Mouse (Mus musculus): Measurements from ENCODE around the gene Kng1. TPM values are rescaled to one million over a fixed set of nuclear protein-coding genes. Genes with fewer than 3 reads are reported as not detected.

Gene Kng1
- total and polyA plus RNA-seq, 3 experiments = not detected

GRCm38 (mm10) chr16:23113903-23114302 lies 56.2 kb downstream of the Kng1 start:
- H3K9ac ChIP-seq (ENCODE audit: control insufficient read depth, low read depth, low read length, poor library complexity, severe bottlenecking) = no peak overlapping the region
- H3K4me1 ChIP-seq (ENCODE audit: control insufficient read depth in 1 of 2, insufficient read depth in 2 of 2, low read length in 2 of 2) = no peaks in the 10 kb centered on the region
- H3K4me3 ChIP-seq (ENCODE audit: control insufficient read depth in 1 of 2, insufficient read depth in 1 of 2, low read depth in 2 of 2, low read length in 2 of 2) = no peak overlapping the region
- H3K79me2 ChIP-seq (ENCODE audit: control insufficient read depth, insufficient read depth, low read length, poor library complexity) = peaks cover 35% of the 10 kb centered on the region
- TF ChIP-seq CTCF (IDR thresholded peaks at IDR 0.05 in 2 of 3, conservative IDR thresholded peaks at IDR 0.05 in 1 of 3; ENCODE audit: control insufficient read depth in 1 of 3, insufficient read depth in 1 of 3, low read depth in 2 of 3, low read length in 3 of 3, poor library complexity in 1 of 3, severe bottlenecking in 1 of 3) (no peak), BHLHE40 (IDR thresholded peaks at IDR 0.05; ENCODE audit: borderline replicate concordance, low read depth, low read length) (no peak), MEF2A (IDR thresholded peaks at IDR 0.05; ENCODE audit: extremely low read depth, insufficient replicate concordance, low read depth, low read length, poor library complexity, severe bottlenecking) (no peak), ZC3H11A (IDR thresholded peaks at IDR 0.05; ENCODE audit: low read depth, low read length) (no peak), ELF1 (IDR thresholded peaks at IDR 0.05; ENCODE audit: low read depth, low read length) (no peak), POLR2AphosphoS5 (IDR thresholded peaks at IDR 0.05; ENCODE audit: borderline replicate concordance, low read depth, low read length) (0 out of 2 replicates have a peak, but pooled peaks have one; percentile 7)
- no peaks in the 10 kb centered on the region for H3K9me3 ChIP-seq (replicated peaks; ENCODE audit: insufficient read depth, low read length)
- no peaks in the 10 kb centered on the region for H3K27me3 ChIP-seq (ENCODE audit: control insufficient read depth in 1 of 2, insufficient read depth in 2 of 2, low read length in 2 of 2)
- DNase-seq (ENCODE audit: low read depth, low spot score) = peak; percentile 70
- H3K27ac ChIP-seq (ENCODE audit: control insufficient read depth, low read depth, low read length) = no peak overlapping the region; the same call in 1 of the 2 replicates
- peaks cover 15 to 22% of the 10 kb centered on the region in 2 experiments for H3K36me3 ChIP-seq (ENCODE audit: control insufficient read depth in 1 of 2, insufficient read depth in 2 of 2, low read length in 2 of 2)

- Histone ChIP-seq H3K4me3 (ENCODE audit: control insufficient read depth in 1 of 2, insufficient read depth in 1 of 2, low read depth in 2 of 2, low read length in 2 of 2) (no peak overlapping the region), H3K9me3 (replicated peaks; ENCODE audit: insufficient read depth, low read length) (no peaks in the 10 kb centered on the region), H3K4me1 (ENCODE audit: control insufficient read depth in 1 of 2, insufficient read depth in 2 of 2, low read length in 2 of 2) (no peaks in the 10 kb centered on the region), H3K79me2 (ENCODE audit: control insufficient read depth, insufficient read depth, low read length, poor library complexity) (peaks cover 28% of the 10 kb centered on the region), H3K9ac (ENCODE audit: control insufficient read depth, low read depth, low read length, poor library complexity, severe bottlenecking) (no peak overlapping the region), H3K27me3 (ENCODE audit: control insufficient read depth in 1 of 2, insufficient read depth in 2 of 2, low read length in 2 of 2) (no peaks in the 10 kb centered on the region), H3K36me3 (ENCODE audit: control insufficient read depth in 1 of 2, insufficient read depth in 2 of 2, low read length in 2 of 2) (peaks cover 15 to 21% of the 10 kb centered on the region in 2 experiments), H3K27ac (ENCODE audit: control insufficient read depth, low read depth, low read length) (peak overlapping the region; percentile 18)
- TF ChIP-seq ZMIZ1 (IDR thresholded peaks at IDR 0.05; ENCODE audit: low read depth, low read length) (no peak), TBP (IDR thresholded peaks at IDR 0.05; ENCODE audit: low read depth, low read length) (peak; percentile 72; the same call in 1 of the 2 replicates), POLR2A (IDR thresholded peaks at IDR 0.05; ENCODE audit: control insufficient read depth in 1 of 2, insufficient read depth in 1 of 2, low read depth in 1 of 2, low read length in 2 of 2, poor library complexity in 1 of 2) (peak in 1 of 2 experiments; percentile 69; a peak in 2 of 4 replicates), UBTF (IDR thresholded peaks at IDR 0.05; ENCODE audit: borderline replicate concordance, insufficient read depth, low read depth, low read length) (no peak), E2F4 (IDR thresholded peaks at IDR 0.05; ENCODE audit: borderline replicate concordance, low read depth, low read length) (no peak), POLR2AphosphoS2 (IDR thresholded peaks at IDR 0.05; ENCODE audit: low read length) (no peak), ELF1 (IDR thresholded peaks at IDR 0.05; ENCODE audit: low read depth, low read length) (no peak), SIN3A (IDR thresholded peaks at IDR 0.05; ENCODE audit: low read length) (no peak), HCFC1 (IDR thresholded peaks at IDR 0.05; ENCODE audit: low read depth, low read length) (no peak), POLR2AphosphoS5 (IDR thresholded peaks at IDR 0.05; ENCODE audit: borderline replicate concordance, low read depth, low read length) (no peak), MYB (IDR thresholded peaks at IDR 0.05; ENCODE audit: low read depth, low read length) (no peak)
- peak; percentile 78 for DNase-seq (ENCODE audit: low read depth, low spot score)
Observed at GRCm38 (mm10) chr16:23114339-23115171, 56.9 kb downstream of the Kng1 start.
